Mouse (Mus musculus) ovary, postnatal 36 days (tissue): ENCODE results near the gene Ctbs.
A peak's percentile ranks its signal among the peaks of the same experiment; 100 is the strongest.
"Not testable (repeated sequence)": the region's sequence is repeated elsewhere in the genome, so short reads cannot be mapped to it uniquely, and the experiment has no call there.

Experiments used
- DNase-seq: peaks from one replicate; pipeline ENCODE4 v3.0.0; 2022; ENCODE audit warnings: low spot score, mixed read lengths

Ctbs gene

DNA sequence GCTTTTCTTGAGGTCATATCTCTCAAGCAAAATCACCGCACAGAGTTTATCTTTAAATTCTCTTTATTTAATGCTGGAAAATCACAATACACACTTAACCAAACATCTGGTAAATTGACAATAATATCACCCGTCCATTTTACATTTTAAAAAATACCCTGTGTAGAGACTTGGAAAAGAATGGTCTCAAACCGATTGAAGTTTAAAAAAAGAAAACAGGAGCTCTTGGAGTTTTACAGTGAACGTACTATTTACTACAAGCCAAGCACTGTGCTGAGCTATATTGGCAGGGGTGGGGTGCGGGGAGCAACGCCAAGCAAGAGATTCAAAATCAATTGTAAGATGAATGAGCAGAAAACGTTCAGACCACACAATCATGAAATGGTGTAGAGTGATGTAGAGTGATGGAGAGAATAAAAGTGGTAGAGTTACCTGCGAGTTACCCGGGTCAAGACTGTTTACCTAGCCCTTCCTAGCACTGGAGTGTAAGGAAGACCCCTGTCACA is at the start of gene Ctbs:
Gene Ctbs (plus strand): TSS at position 51 of the 506 bp plus-strand sequence.
- no peak for DNase-seq

DNA sequence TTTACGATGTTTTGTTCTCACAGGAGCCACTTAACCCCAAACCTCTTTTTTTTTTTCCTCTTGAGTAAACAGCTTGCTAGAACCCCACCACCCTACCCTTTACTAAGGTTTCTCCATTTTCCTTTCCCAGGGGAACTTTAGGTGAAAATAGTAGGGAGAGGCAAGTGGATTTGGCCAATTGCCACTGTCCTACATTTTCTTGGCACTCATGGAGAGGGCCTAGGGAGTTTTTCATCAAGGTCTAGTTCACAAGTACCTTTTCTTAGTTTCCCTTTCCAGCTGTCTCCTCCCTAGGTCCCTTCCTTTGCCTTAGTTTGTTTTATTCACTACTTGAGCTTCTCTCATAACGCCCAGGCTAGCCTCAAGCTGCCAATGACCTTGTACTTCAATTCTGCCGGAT is 45.8 kb upstream of the Ctbs start:
- DNase-seq, result no peak

DNA sequence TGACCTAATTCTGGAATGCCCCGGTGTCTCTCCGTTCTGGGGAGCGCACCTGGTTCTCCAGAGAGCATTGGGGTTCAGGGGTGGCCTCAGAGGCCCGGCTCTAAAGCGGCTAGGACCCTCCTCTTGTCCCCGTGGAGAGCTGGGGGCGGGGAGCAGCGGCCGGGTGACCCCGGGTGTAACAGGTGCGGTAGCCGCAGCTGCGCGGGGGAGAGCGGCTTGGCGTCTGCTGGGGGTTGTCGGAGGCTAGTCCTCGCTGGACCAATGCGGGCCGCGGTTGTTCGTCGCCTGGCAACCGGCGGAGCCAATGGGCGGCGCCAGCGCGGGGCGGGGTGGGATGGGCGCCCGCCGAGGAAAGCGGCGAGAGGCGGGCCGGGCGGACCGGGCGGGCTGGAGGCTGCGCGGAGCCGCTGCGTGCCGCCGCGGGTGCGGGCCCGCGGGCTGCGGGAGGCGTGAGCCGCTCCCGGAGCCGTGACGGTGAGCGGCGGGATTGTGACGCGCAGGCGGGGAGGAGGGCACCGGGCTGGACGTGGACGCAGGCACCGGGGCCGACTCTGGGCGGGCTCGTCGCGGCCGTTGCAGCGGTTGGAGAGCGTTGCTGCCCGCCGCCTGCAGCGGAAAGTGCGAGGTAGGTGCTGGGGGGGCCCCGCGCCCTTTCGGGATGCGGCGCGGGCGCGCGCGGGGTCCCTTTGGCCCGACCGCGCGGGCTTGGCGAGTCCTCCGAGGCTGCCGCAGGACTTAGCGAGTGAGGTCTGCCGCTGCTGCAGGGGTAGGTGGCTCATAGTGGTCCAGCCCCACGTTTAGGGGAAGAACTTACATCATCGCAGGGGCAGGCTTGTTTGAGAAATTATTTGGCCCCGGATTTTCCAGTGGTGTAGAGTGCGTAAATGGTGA is 45.0 kb upstream of the Ctbs start, which contains the start of gene Ssx2ip:
Gene Ssx2ip (plus strand): TSS at position 332 of the 891 bp plus-strand sequence.
- peak; percentile 98 for DNase-seq

DNA sequence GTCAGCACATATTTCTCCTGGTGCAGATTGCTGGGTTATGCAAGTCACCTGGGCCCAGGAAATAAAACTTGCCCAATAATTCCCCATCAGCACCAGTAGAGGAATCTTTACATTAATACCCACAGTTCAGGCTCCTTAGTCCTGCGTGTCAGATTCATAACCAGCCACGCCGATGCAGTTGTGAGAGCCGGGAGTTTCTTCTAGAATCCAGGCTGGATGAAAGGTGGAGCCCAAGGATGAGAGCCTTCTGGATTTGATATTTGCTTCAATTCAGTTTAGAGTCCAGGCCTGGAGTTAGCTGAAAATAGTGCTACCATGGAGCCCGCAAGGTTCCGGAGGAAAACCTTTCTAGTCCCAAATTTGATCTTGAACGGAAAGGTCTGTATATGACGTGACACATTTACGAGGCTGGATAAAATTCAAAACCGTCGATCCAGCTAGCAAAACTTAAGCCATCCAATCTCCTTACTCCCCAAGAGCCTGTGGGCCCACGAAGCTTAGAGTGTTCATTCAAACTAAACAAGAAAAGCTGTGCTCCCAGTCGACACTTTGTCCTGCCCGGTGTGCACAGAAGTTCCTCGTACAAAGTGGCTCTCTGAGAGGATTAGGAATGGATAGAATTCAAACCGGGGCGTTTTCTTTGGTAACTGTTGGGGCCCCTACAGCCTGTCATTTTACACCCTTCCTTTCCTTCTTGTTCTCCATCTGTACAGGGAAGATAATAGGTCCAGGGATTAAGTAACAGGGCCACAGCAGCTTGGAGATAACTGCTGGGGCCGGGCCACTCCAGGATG is 44.2 kb upstream of the Ctbs start:
- DNase-seq, result no peak

DNA sequence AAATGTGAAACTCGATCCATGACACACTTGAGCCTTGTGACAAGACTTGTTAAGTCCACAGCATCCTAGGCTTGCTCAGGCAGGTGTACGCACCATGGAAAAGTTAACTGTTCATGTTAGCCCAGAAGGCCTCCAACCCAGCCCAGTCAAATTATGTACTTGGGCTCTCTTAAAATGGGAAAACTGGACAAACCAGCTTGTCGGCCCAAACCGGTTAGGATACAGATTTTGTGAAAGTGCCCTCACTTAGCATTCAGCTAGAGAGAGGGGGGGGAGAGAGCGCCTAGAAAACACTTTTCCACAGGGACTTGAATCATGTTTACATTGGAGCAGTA is 43.6 kb upstream of the Ctbs start:
- no peak for DNase-seq

DNA sequence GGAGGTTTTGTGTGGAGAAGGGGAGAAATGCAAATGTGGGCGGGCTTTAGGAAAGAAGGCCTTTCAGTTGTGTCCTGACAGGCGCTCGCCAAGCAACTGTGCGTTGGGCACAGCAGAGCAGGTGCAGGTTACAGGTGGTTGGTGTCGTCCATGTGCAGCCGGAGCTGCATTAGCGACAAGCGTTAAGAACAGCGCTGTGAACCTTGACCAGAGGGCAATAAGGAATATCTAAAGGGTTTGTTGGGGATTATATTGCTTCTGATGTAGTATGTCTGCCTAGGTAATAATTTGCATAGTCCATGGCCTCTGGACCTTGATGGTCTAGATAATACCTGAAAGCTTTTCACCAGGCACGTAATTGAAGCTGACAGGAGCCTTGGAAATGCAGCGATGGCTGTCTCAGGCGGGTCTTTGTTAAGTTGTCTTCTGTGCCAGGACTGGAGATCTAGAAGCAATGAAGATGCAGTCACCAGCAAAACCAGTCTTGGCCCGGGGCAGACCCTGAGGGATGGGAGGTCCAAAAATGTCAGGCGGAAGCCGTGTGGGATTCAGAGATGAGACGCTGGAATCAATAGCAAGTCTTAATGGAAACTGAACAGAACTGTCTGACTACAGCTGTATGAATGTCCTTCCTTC is 42.4 kb upstream of the Ctbs start:
- no peak for DNase-seq

DNA sequence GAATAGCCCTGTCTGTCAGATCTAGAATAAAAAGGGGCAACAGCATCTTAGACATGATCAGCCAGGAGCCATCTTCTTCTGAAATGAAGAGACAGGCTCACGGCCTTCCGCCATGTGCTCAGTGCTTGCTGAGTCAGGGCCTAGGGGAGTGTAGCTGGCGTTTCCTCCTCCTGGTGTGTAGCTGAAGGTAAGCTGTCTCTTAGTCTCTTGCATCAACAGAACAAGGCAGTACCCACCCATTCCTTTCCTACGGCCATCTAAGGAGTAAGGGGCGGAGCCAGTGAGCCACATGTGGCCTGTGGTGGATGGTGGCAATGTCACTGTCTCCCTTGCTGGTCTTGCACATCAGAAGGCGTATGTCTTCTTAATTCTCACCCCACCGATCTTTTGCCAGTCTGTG is 39.5 kb upstream of the Ctbs start:
- no peak for DNase-seq

DNA sequence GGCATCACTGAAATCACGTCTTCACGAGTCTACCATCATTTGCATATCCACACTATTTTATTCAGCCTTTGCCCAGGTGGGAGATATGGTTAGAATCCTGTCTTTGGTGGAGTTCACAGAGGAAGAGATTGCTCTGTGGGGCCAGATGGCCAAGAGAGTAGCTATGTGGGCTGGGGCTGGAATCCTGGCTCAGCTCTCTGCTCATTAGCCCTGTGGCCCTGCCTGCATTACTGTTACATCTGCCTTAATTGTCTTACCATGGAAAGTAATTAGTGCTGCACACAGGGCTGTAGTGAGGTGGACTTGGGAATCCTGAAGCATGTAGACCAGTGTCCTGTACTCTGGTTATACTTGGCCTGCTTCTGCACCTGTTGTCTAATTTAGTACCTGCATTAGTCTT is 37.6 kb upstream of the Ctbs start:
- no peak for DNase-seq

DNA sequence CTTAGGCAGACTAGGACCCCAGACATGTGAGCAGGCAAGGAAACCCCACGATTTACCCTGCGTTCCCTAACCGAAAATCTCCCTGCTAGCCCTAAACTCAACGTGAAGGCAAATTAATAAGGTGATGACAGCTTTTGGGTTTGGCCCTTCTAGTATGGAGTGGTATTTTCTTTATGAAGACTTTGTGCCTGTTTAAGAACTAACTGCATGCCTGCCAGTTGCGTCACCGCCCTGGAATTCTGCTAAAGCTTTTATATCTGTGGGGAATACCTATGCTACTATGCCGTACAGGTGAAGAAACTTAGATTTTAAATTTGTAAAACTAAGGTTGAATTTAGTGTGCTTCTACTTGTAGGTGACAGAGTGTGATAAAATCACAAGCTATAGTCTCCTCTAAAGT is 37.1 kb upstream of the Ctbs start:
- DNase-seq, result no peak

DNA sequence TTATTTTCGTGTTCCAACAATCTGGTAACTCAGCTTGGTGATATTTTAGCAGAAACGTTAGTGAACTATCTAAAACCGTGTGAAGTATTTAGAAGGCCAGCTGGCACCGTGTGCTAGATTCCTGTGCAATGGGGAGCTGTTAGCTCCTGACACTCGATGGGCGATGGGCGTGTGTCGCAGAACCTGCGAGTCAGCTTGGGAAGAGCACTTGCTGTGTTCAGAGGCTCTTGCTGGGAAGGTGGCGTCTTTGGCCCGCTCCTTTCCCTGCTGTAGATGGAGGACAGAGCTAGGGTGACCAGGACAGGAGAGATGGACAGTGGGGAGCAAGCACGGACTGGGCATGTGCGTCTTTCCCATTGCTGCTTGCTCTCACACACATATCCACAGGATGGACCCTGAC is 36.6 kb upstream of the Ctbs start:
- DNase-seq, result no peak

DNA sequence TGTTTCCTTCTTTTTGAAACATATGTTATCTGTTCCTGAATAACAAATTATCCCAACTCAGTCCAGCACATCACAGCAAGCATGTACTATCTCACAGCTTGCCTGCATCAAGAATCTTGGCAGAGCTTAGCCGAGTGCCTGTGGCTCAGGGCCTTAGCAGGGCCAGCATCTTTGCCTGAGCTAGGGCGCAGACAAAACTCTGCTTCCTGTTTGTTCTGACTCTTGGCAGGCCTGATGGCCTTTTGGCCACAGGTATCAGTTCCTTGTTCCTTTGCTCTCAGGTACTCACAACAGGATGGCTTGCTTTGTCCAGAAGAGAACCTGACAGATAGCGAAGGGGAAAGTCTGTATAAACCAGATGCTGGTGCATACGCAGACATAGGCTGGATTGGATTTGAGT is 35.6 kb upstream of the Ctbs start:
- no peak for DNase-seq

DNA sequence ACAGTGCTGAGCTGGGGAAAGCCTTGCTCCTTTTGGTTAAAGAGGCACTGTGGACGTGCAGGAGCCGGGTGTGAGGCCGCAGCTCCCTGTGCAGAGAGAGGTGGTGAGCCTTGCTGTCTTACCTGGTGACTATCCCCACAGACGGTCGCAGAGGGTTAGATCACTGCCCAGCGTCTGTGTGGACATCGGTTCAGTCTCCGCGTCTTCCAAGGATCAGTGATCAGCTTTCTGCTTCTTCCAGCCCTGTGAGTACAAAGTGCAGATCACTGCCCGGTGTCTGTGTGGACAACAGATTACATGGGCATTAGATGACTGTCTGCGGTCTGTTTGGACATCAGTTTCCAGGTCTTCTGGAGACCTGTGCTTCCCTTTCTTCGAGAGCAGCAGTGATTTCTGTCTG is 35.0 kb upstream of the Ctbs start:
- DNase-seq, result no peak

DNA sequence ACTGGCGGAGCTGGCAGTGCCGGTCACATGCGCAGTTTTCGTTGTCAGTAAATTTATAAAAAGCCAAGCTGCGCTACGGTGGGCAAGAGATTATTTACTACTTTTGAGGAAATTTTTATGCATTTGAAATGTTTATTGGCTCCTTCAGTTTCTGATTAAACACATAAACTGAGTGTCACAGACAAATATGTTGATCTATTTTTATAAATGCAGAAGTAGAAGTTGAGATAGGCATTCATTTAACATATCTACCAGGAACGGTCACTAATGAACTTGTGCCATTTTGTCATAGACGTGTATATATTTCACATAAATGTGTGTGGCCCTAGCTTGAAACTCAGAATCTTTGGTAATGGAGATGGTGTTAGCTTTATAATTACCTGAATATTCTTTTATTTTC is 31.7 kb upstream of the Ctbs start:
- no peak for DNase-seq

DNA sequence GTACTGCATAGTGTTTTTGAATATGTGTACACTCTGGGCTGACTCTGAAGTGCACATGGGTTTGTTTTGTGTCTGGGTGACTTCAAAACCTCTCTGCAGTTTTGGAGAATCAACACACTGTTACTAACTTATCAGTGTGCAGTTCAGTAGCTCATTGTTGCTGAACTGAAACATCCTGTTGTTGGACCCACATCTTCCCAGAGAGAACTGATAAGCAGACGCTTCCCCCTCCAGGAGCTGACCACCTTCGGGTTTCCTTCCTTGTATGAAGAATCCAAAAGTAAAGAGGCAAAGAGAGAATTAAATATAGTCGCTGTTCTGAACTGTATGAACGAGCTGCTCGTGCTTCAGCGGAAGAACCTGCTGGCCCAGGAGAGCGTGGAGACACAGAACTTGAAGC is 30.7 kb upstream of the Ctbs start:
- DNase-seq, result no peak

DNA sequence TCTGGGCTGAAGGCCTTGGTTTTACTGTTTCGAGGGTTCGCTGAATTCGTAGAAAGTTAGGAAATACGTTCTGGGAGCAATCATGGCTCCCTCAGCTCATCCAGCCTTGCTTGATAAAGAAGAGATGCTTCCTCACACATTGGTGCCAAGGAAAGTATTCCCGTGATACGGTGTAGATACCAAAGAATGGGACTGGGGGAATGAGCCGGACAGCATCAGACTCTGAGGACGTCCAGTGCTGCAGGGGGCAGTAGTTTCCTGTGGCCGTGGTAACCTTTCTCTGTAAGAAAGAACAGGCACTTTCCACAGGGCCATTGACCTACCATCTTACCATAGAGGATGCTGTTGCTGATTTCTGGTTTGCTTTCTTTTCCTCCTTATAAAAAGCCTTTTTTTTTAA is 30.1 kb upstream of the Ctbs start:
- DNase-seq, result no peak

DNA sequence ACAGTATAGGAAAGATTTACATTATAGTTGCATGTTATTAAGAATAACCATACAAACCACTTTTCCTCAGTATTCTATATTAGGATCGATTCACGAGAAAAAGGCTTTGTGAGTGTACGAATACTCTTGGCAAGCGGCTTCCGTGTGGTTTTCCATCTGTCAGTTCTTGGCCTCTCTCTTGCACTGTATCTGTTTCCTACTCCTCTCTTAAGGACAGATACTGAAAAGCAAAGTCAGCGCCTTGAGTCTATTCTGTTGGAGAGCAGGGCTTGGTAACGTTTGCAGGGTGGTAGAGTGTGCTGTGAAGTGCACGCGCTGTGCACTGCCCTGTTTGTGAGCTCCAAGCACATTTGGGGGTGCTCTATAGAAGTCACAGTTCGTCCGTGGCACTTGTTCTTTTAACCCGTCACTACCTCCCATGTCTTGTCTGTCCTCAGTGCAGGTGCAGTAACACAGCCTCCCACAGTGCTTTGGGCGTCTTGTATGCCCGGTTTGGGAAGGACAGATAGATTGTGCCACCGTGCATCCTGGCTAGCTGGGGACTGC is 29.5 kb upstream of the Ctbs start:
- no peak for DNase-seq

DNA sequence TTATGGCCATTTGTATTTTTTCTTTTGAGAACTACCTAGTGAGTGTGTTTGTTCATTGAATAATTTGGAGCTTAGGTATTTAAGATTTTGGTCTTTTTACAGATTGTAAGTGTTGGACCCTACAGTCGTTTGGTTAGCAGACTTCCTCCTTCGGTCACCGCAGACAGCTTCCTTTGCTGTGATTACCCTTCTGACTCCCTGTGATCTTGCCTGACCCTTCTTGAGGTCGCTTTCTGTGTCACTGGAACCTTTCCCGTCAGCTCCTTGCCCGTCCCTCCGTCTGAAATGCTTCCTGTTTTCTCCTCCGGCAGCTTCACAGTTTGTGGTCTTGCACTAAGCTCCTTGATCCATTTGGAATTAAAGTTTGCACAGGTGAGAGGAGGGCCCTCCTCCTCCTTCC is 27.8 kb upstream of the Ctbs start:
- DNase-seq, result no peak

DNA sequence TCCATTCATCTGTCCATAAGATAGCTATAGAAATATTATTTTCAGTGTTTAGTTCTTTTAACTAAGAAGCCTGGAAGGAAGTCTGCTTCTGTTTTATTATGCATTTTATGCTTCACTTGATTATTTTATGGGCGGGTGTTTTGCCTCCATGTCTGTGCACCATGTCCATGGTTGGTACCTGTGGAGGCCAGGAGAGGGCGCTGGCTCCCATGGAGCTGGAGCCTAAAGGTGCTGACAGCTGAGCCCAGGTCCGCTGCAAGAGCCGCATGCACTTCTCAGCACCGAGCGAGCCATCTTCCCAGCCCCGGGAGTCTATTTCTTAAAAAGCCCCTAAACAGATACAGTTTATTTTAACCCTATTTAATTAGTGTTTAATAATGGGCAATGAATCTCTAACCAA is 25.9 kb upstream of the Ctbs start:
- no peak for DNase-seq

DNA sequence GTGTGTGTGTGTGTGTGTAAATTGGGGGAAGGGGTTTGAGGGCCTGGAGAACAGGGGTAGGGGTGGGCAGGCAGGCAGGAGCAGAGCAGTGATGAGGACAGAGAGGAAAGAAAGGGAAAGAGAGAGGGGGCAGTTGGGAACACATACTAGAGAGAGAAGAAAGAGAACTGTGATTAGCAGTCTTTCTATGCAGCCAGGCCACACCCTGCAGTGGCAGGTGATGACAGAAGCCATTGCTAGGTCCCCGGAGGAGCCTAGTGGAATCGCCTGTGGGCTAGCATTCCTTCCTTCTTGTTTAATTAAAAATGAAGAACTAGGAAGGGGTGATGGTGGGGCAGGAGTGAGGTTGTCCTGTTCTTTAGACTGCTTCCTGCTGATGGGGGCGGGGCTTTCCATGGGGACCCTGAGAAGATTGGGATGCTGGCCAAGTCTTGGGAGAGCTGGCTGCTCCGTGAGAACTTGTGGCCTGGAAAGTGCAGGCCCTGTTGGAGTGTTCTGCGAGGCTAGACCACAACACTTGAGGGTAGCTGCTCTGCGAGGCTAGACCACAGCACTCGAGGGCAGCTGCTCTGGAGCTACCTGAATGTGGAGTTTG is 25.2 kb upstream of the Ctbs start:
- DNase-seq, result no peak

DNA sequence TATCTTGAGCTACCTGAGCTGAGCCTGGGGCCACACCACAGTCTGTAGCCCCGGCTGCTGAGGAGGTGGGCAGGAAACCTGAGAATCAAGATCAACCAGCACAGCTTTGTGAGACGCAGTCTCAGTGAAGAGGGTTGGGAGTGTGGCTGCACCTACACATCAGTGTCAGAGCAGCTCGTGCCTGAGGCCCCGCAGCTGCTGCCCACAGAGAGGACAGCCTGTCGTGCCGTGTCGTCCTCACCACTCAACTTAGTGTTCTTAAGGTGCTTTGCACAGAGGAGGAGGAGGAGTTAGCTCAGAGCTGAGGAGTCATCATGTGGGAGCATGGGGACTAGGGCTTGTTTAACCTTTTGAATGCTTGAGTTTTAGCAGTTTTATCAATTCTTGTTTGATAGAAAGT is 23.7 kb upstream of the Ctbs start:
- no peak for DNase-seq

DNA sequence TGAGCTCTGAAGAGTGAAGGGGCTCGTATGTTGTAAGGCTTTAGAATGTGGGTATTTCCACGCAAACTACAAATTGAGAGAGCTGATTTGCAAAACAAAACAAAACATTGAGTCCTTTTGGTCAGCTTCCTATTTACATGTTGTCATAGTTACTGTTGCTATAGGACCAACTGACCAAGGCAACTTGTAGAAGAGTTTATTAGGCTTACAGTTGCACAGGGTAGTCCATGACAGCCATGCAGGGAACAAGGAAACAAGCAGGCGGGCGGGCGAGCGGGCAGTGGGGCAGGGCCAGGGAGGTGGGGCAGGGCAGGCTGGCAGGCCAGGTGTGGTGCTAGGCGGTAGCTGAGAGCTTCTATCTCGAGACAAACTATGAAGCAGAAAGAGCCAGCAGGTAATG is 23.1 kb upstream of the Ctbs start:
- DNase-seq, result no peak

DNA sequence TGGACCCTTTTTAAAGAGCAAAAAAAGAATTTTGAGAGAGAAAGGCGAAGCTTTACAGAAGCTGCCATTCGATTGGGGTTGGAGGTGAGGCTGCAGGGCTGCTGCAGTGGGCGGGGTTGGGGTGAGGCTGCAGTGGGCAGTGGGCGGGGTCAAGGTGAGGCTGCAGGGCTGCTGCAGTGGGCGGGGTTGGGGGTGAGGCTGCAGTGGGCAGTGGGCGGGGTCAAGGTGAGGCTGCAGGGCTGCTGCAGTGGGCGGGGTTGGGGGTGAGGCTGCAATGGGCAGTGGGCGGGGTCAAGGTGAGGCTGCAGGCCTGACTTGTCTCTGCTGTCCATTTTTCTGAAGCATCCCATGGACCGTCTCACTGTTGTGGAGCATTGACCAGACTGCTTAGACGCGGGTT is 16.5 kb upstream of the Ctbs start:
- DNase-seq, result not testable (repeated sequence)
